1 mouse cellular context compared by ENCODE assay signal in genomic region chr17:78327187-78327586, GRCm38 (mm10).
TF ChIP-seq lines count a peak whose summit lies in the region.

No protein-coding gene starts in this region.

TF ChIP-seq in MEL, 35 proteins besides CTCF, POLR2A, EP300 and RAD21 (continued from another document):
- no peak for TF ChIP-seq USF2 (IDR thresholded peaks at IDR 0.05; ENCODE audit: borderline replicate concordance in 1 of 2, insufficient read depth in 1 of 2, low read depth in 1 of 2, low read length in 2 of 2)
- TF ChIP-seq MYC (IDR thresholded peaks at IDR 0.05; ENCODE audit: low read depth, low read length): no peak
- no peak for TF ChIP-seq JUND (IDR thresholded peaks at IDR 0.05; ENCODE audit: low read depth, low read length)
